In genomic region chr15:7213683-7214082, GRCm38 (mm10) we compare ENCODE assay signal across 9 mouse cellular contexts.
DNase-seq lines count a peak whose midpoint lies in the region; ATAC-seq lines count a peak whose summit lies in the region.
"Had no signal": no experiment of that assay in that cellular context is flagged by ENCODE, and none has a peak within 500 bp of the region (broad histone marks: within the 10 kb centered on the region; RNA-seq: fewer than 3 reads in every experiment).

No protein-coding gene starts in this region.

- no peak for DNase-seq in hindbrain, embryonic 14.5 days (ENCODE audit: low spot score)
- DNase-seq in hindbrain, embryonic 10.5 days (ENCODE audit: low spot score), result no peak
- DNase-seq in adipocyte (ENCODE audit: low spot score), result peak; percentile 75
- peak; percentile 68 for DNase-seq in gastrocnemius, postnatal 14 days
- no peak for DNase-seq in layer of hippocampus, postnatal 10 days (ENCODE audit: low spot score in 2 of 2)
- no peak for DNase-seq in yolk sac, embryonic 10.5 days (ENCODE audit: low spot score)
- DNase-seq in thymus, postnatal 14 days, result no peak
- DNase-seq: right cerebral cortex, adult 18-20 months had no signal

- H3K9ac ChIP-seq in hindbrain, embryonic 14.5 days, result no peak overlapping the region
- H3K9ac ChIP-seq in lung, embryonic 16.5 days (ENCODE audit: low read length), result no peak overlapping the region

- H3K27ac ChIP-seq in hindbrain, embryonic 14.5 days, result no peak overlapping the region
- no peak overlapping the region for H3K27ac ChIP-seq in hindbrain, embryonic 10.5 days
- H3K27ac ChIP-seq in lung, embryonic 16.5 days (ENCODE audit: low read length), result peak overlapping the region; percentile 87

- no peak overlapping the region for H3K4me3 ChIP-seq in hindbrain, embryonic 14.5 days (replicated peaks; ENCODE audit: low read length)
- no peak overlapping the region for H3K4me3 ChIP-seq in hindbrain, embryonic 10.5 days
- no peak overlapping the region for H3K4me3 ChIP-seq in lung, embryonic 16.5 days (ENCODE audit: low read length)

- no peaks in the 10 kb centered on the region for H3K36me3 ChIP-seq in hindbrain, embryonic 14.5 days (replicated peaks; ENCODE audit: control insufficient read depth, insufficient read depth)
- H3K36me3 ChIP-seq in hindbrain, embryonic 10.5 days, result no peaks in the 10 kb centered on the region
- H3K36me3 ChIP-seq in lung, embryonic 16.5 days (ENCODE audit: control insufficient read depth, insufficient read depth, low read length), result no peaks in the 10 kb centered on the region

- H3K4me2 ChIP-seq in hindbrain, embryonic 14.5 days (replicated peaks), result no peak overlapping the region
- no peak overlapping the region for H3K4me2 ChIP-seq in lung, embryonic 16.5 days (ENCODE audit: low read depth, low read length)

- no peaks in the 10 kb centered on the region for H3K9me3 ChIP-seq in hindbrain, embryonic 14.5 days (ENCODE audit: control insufficient read depth, low read length)
- H3K9me3 ChIP-seq in hindbrain, embryonic 10.5 days, result no peaks in the 10 kb centered on the region
- H3K9me3 ChIP-seq in lung, embryonic 16.5 days (ENCODE audit: control insufficient read depth, low read length), result no peaks in the 10 kb centered on the region

- H3K27me3 ChIP-seq in hindbrain, embryonic 14.5 days (ENCODE audit: control insufficient read depth, insufficient read depth, low read length), result no peaks in the 10 kb centered on the region
- H3K27me3 ChIP-seq in hindbrain, embryonic 10.5 days (ENCODE audit: insufficient read depth, poor library complexity, severe bottlenecking), result no peaks in the 10 kb centered on the region
- no peaks in the 10 kb centered on the region for H3K27me3 ChIP-seq in lung, embryonic 16.5 days (ENCODE audit: control insufficient read depth, insufficient read depth, low read depth, low read length)

- H3K4me1 ChIP-seq in hindbrain, embryonic 14.5 days (replicated peaks; ENCODE audit: control insufficient read depth, insufficient read depth, low read length), result no peaks in the 10 kb centered on the region
- H3K4me1 ChIP-seq in hindbrain, embryonic 10.5 days (replicated peaks), result no peaks in the 10 kb centered on the region
- H3K4me1 ChIP-seq in lung, embryonic 16.5 days (replicated peaks; ENCODE audit: control insufficient read depth, insufficient read depth, low read length), result peaks cover 11% of the 10 kb centered on the region

- intact Hi-C loops in gastrocnemius, postnatal 14 days (cut with DNase I; ENCODE audit: low total_unique reads), result no loop called here

- peak; percentile 59; the same call in 1 of the 2 replicates for ATAC-seq in hindbrain, embryonic 14.5 days (ENCODE audit: low FRiP score)
- peak; percentile 88 for ATAC-seq in lung, embryonic 16.5 days (ENCODE audit: low read depth)

- 32% methylated on average over 1 of the region's 1 CpGs for WGBS in hindbrain, embryonic 14.5 days
- WGBS in hindbrain, embryonic 10.5 days, result 52% methylated on average over 1 of the region's 1 CpGs
- 13% methylated on average over 1 of the region's 1 CpGs for WGBS in lung, embryonic 16.5 days

Comparison
In these comparisons a context has a peak if more than half of its experiments do, and no peak if none do; other contexts are left out.
1. DNase-seq: peak in adipocyte (single experiment) and gastrocnemius, postnatal 14 days (single experiment); none in hindbrain, embryonic 14.5 days (single experiment), hindbrain, embryonic 10.5 days (single experiment), layer of hippocampus, postnatal 10 days (0 of 2), yolk sac, embryonic 10.5 days (single experiment) and thymus, postnatal 14 days (single experiment).